In genomic region chr5:52112953-52113841, GRCm38 (mm10) we compare ENCODE assay signal across 8 mouse cellular contexts.
DNase-seq lines count a peak whose midpoint lies in the region; ATAC-seq lines count a peak whose summit lies in the region.

No protein-coding gene starts in this region.

- ATAC-seq in embryonic facial prominence, embryonic 11.5 days (replicated peaks; ENCODE audit: insufficient number of reproducible peaks, low FRiP score, low TSS enrichment, low read depth) = no peak
- no peak for ATAC-seq in midbrain, embryonic 12.5 days (ENCODE audit: low FRiP score, low read depth)
- ATAC-seq in stomach, embryonic 16.5 days (ENCODE audit: insufficient read depth, low FRiP score) = no peak; the same call in 1 of the 2 replicates

- peak overlapping the region; percentile 37; the same call in 1 of the 2 replicates for H3K9ac ChIP-seq in embryonic facial prominence, embryonic 11.5 days (replicated peaks; ENCODE audit: low read length)
- H3K9ac ChIP-seq in midbrain, embryonic 12.5 days (replicated peaks) = peak overlapping the region; percentile 53
- H3K9ac ChIP-seq in stomach, embryonic 16.5 days (ENCODE audit: low read length) = peak overlapping the region; percentile 68

- peak overlapping the region; percentile 61 for H3K4me3 ChIP-seq in embryonic facial prominence, embryonic 11.5 days (ENCODE audit: low read depth, low read length)
- peak overlapping the region; percentile 75 for H3K4me3 ChIP-seq in midbrain, embryonic 12.5 days
- H3K4me3 ChIP-seq in stomach, embryonic 16.5 days (replicated peaks; ENCODE audit: low read length) = peak overlapping the region; percentile 82

- H3K4me1 ChIP-seq in embryonic facial prominence, embryonic 11.5 days (ENCODE audit: control insufficient read depth, insufficient read depth, low read length) = peaks cover 7% of the 10 kb centered on the region
- peaks cover 36% of the 10 kb centered on the region for H3K4me1 ChIP-seq in midbrain, embryonic 12.5 days
- H3K4me1 ChIP-seq in stomach, embryonic 16.5 days (ENCODE audit: control insufficient read depth, insufficient read depth, low read length) = peaks cover 14% of the 10 kb centered on the region; the same call in 1 of the 2 replicates

- no peaks in the 10 kb centered on the region for H3K9me3 ChIP-seq in embryonic facial prominence, embryonic 11.5 days (replicated peaks; ENCODE audit: control insufficient read depth, low read length)
- H3K9me3 ChIP-seq in midbrain, embryonic 12.5 days = no peaks in the 10 kb centered on the region
- no peaks in the 10 kb centered on the region for H3K9me3 ChIP-seq in stomach, embryonic 16.5 days (replicated peaks; ENCODE audit: control insufficient read depth, low read length)

- peak overlapping the region; percentile 99 for H3K4me2 ChIP-seq in embryonic facial prominence, embryonic 11.5 days (ENCODE audit: low read depth, low read length)
- peak overlapping the region; percentile 97 for H3K4me2 ChIP-seq in midbrain, embryonic 12.5 days (replicated peaks)
- H3K4me2 ChIP-seq in stomach, embryonic 16.5 days (ENCODE audit: low read depth, low read length) = peak overlapping the region; percentile 100

- WGBS in embryonic facial prominence, embryonic 11.5 days = under 1% methylated on average over 73 of the region's 73 CpGs
- WGBS in midbrain, embryonic 12.5 days = under 1% methylated on average over 68 of the region's 73 CpGs
- under 1% methylated on average over 73 of the region's 73 CpGs for WGBS in stomach, embryonic 16.5 days

- H3K27ac ChIP-seq in embryonic facial prominence, embryonic 11.5 days (replicated peaks; ENCODE audit: low read depth, low read length) = no peak overlapping the region
- no peak overlapping the region for H3K27ac ChIP-seq in midbrain, embryonic 12.5 days (replicated peaks)
- no peak overlapping the region for H3K27ac ChIP-seq in stomach, embryonic 16.5 days (ENCODE audit: low read length)

- H3K36me3 ChIP-seq in embryonic facial prominence, embryonic 11.5 days (replicated peaks; ENCODE audit: control insufficient read depth, insufficient read depth, low read depth, low read length) = no peaks in the 10 kb centered on the region
- H3K36me3 ChIP-seq in midbrain, embryonic 12.5 days = no peaks in the 10 kb centered on the region
- H3K36me3 ChIP-seq in stomach, embryonic 16.5 days (ENCODE audit: control insufficient read depth, insufficient read depth, low read length) = no peaks in the 10 kb centered on the region

- H3K27me3 ChIP-seq in embryonic facial prominence, embryonic 11.5 days (ENCODE audit: control insufficient read depth, insufficient read depth, low read length) = peaks cover 26% of the 10 kb centered on the region
- H3K27me3 ChIP-seq in midbrain, embryonic 12.5 days = peaks cover 77% of the 10 kb centered on the region
- H3K27me3 ChIP-seq in stomach, embryonic 16.5 days (ENCODE audit: control insufficient read depth, insufficient read depth, low read length) = peaks cover 19% of the 10 kb centered on the region; the same call in 1 of the 2 replicates

- peak; percentile 25 to 31 for DNase-seq in adrenal gland, adult 18-20 months (ENCODE audit: low spot score in 2 of 2)
- DNase-seq in adrenal gland, adult 8-10 months = no peak
- DNase-seq in R1 (ENCODE audit: low read depth, low spot score) = peak; percentile 60
- peak; percentile 51 for DNase-seq in embryonic facial prominence, embryonic 11.5 days (ENCODE audit: low spot score)
- DNase-seq in heart, postnatal 4 days = peak; percentile 45
- peak; percentile 40 to 44 for DNase-seq in left cerebral cortex, adult 8-10 months (ENCODE audit: low spot score in 2 of 2)
